Mouse (Mus musculus): Measurements from ENCODE around the gene Hk2. TPM values are rescaled to one million over a fixed set of nuclear protein-coding genes. Genes with fewer than 3 reads are reported as not detected.

Hk2 gene
- polyA plus RNA-seq, 1 experiment from 2014 or later = 4.0 TPM

DNA sequence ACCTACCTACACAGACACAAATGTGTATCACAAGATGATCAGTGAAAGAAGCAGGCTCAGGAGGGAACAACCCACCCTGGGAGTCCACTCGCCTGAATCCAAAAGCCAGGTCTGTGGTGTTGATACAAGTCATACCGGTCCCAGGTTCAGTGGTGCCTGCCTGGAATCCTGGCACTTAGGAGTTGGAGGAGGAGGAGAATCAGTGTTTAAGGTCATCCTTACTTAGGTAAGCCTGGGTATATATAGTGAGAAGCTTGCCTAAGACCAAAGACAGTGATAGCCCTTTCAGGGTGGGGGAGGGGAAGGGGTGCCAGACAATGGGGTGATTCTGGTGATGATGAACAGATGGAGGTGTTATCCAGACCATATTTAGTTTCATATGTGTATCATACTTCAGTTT is 9.0 kb downstream of the Hk2 start:
- Histone ChIP-seq H3K27ac (no peak overlapping the region), H3K9ac (ENCODE audit: low read depth, low read length) (no peak overlapping the region), H3K36me3 (ENCODE audit: insufficient read depth, low read length) (no peaks in the 10 kb centered on the region), H3K27me3 (ENCODE audit: insufficient read depth, low read length) (no peaks in the 10 kb centered on the region), H3K9me3 (replicated peaks; ENCODE audit: low read length) (no peaks in the 10 kb centered on the region), H3K4me2 (ENCODE audit: low read length) (no peak overlapping the region), H3K4me3 (replicated peaks; ENCODE audit: low read depth, low read length) (no peak overlapping the region), H3K4me1 (replicated peaks; ENCODE audit: insufficient read depth, low read length) (no peaks in the 10 kb centered on the region; the same call in 1 of the 2 replicates)
- WGBS = 96% methylated on average over 2 of the region's 2 CpGs
- no peak for DNase-seq (ENCODE audit: low spot score)
- ATAC-seq (replicated peaks; ENCODE audit: low FRiP score, low read depth) = no peak
- no peak for TF ChIP-seq CTCF (IDR thresholded peaks at IDR 0.05; ENCODE audit: low read depth)

DNA sequence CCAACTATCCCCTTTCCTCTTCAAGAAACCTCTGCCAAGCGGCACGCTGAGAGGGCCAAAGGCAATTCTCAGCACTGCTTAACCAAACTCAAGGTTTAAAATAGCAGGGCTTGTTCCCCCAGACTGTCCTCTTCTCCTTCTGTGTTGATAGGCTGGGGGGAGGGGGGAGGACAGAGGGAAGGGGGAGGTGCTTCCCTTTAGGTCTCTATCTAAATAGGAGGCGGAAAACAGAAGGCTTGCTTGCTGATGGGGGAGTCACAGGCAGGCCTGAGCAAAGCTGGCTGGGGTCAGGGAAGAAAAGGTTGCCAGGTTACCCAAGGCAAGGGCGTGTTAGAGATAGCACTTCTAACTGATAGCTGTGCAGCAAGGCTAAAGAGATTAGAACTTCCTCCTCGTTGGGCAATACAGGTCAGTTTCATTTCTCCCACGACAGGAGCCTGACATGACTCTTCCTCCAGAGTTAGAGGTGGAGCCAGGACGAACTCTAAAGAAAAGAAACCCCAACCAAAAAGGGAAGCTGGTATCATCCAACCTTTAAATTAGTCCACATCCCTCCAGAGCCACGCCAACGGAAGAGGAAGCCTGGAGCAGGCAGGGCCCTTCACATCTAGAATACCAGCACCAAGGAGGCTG is 10.3 kb downstream of the Hk2 start:
- Histone ChIP-seq H3K4me1 (replicated peaks; ENCODE audit: insufficient read depth, low read length) (no peaks in the 10 kb centered on the region; the same call in 1 of the 2 replicates), H3K27me3 (ENCODE audit: insufficient read depth, low read length) (no peaks in the 10 kb centered on the region), H3K4me2 (ENCODE audit: low read length) (no peak overlapping the region), H3K4me3 (replicated peaks; ENCODE audit: low read depth, low read length) (no peak overlapping the region), H3K9me3 (replicated peaks; ENCODE audit: low read length) (no peaks in the 10 kb centered on the region), H3K36me3 (ENCODE audit: insufficient read depth, low read length) (no peaks in the 10 kb centered on the region), H3K9ac (ENCODE audit: low read depth, low read length) (no peak overlapping the region), H3K27ac (no peak overlapping the region)
- no peak for TF ChIP-seq CTCF (IDR thresholded peaks at IDR 0.05; ENCODE audit: low read depth)
- DNase-seq (ENCODE audit: low spot score) = peak; percentile 10
- 45% methylated on average over 9 of the region's 9 CpGs for WGBS
- 0 out of 2 replicates have a peak, but pooled peaks have one; percentile 33 for ATAC-seq (replicated peaks; ENCODE audit: low FRiP score, low read depth)

DNA sequence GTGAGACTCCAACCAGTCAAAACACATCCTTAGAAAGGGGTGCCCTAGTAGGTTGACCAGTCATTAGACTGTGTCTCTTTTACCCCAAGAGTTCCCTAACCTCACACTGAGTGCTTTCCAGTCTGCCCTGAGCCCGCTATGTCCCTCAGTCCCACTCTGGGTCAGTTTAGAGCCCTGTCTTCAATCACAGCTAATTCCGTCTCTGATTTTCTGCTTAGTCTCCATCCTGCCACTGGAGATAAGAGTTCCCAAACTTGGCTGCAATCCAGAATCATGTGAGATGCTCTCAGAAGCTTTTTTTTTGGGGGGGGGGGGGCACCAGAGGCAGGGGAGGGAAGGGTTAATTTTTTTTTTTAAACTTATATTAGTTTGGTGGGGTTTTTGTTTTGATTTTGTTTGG is 11.5 kb downstream of the Hk2 start:
- no peaks in the 10 kb centered on the region for H3K27me3 ChIP-seq (ENCODE audit: insufficient read depth, low read length)
- no peak for TF ChIP-seq CTCF (IDR thresholded peaks at IDR 0.05; ENCODE audit: low read depth)
- H3K4me3 ChIP-seq (replicated peaks; ENCODE audit: low read depth, low read length) = no peak overlapping the region
- no peak overlapping the region for H3K27ac ChIP-seq
- no peaks in the 10 kb centered on the region for H3K36me3 ChIP-seq (ENCODE audit: insufficient read depth, low read length)
- 68% methylated on average over 2 of the region's 2 CpGs for WGBS
- H3K9ac ChIP-seq (ENCODE audit: low read depth, low read length) = no peak overlapping the region
- no peaks in the 10 kb centered on the region; the same call in 1 of the 2 replicates for H3K4me1 ChIP-seq (replicated peaks; ENCODE audit: insufficient read depth, low read length)
- no peak overlapping the region for H3K4me2 ChIP-seq (ENCODE audit: low read length)
- no peak for DNase-seq (ENCODE audit: low spot score)
- H3K9me3 ChIP-seq (replicated peaks; ENCODE audit: low read length) = no peaks in the 10 kb centered on the region
- no peak for ATAC-seq (replicated peaks; ENCODE audit: low FRiP score, low read depth)

DNA sequence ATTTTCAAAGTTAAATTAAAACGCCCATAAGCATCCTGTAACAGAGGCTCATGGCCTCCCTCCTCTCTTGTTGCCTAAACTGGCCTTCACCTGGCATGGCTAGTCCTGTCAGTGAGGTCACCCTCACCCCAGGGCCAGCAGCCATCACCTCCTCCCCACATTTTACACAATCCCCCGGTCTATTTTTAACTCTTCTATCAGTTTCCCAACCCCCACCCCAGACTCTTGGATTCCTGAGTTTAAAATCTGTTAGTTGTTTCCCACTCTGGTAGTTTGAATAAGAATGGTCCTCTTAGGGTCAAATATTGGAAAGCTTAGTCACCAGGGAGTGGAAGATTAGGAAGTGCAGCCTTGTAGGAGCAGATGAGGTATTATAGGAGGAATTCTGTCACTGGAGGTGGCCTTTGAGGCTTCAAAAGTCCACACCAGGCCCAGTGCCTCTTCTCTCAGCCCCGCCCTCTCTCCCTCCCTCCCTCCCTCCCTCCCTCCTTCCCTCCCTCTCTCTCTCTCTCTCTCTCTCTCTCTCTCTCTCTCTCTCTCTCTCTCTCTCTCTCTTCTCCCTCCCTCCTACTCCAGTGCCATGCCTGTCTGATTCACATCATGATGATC is 13.4 kb downstream of the Hk2 start:
- DNase-seq (ENCODE audit: low spot score) (no peak), ATAC-seq (replicated peaks; ENCODE audit: low FRiP score, low read depth) (no peak)
- H3K9ac ChIP-seq (ENCODE audit: low read depth, low read length) = no peak overlapping the region
- H3K27ac ChIP-seq = no peak overlapping the region
- no peak for TF ChIP-seq CTCF (IDR thresholded peaks at IDR 0.05; ENCODE audit: low read depth)
- no peaks in the 10 kb centered on the region for H3K9me3 ChIP-seq (replicated peaks; ENCODE audit: low read length)
- WGBS = 76% methylated on average over 3 of the region's 3 CpGs
- H3K27me3 ChIP-seq (ENCODE audit: insufficient read depth, low read length) = no peaks in the 10 kb centered on the region
- H3K4me3 ChIP-seq (replicated peaks; ENCODE audit: low read depth, low read length) = no peak overlapping the region
- no peaks in the 10 kb centered on the region; the same call in 1 of the 2 replicates for H3K4me1 ChIP-seq (replicated peaks; ENCODE audit: insufficient read depth, low read length)
- no peak overlapping the region for H3K4me2 ChIP-seq (ENCODE audit: low read length)
- no peaks in the 10 kb centered on the region for H3K36me3 ChIP-seq (ENCODE audit: insufficient read depth, low read length)

DNA sequence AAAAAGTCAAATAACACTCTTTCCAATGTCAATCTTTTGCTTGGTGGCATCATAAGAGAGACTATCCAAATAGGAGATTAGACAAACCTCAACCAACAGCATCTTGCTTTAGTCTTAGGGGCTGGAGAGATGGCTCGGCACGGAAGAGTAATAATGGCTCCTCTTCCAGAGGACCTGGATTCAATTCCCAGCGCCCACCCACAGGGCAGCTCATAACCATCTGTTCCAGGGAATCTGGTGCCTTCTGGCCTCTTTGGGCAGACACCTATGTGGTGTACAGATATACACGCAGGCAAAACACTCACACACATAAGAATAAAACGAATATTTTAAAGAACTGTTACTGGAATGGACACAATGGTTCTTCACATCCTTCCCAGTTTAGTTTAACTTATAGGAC is 15.0 kb downstream of the Hk2 start:
- no peaks in the 10 kb centered on the region for H3K27me3 ChIP-seq (ENCODE audit: insufficient read depth, low read length)
- no peaks in the 10 kb centered on the region; the same call in 1 of the 2 replicates for H3K4me1 ChIP-seq (replicated peaks; ENCODE audit: insufficient read depth, low read length)
- 94% methylated on average over 5 of the region's 5 CpGs for WGBS
- ATAC-seq (replicated peaks; ENCODE audit: low FRiP score, low read depth) (no peak), DNase-seq (ENCODE audit: low spot score) (no peak)
- H3K4me2 ChIP-seq (ENCODE audit: low read length) = no peak overlapping the region
- H3K27ac ChIP-seq = no peak overlapping the region
- H3K9ac ChIP-seq (ENCODE audit: low read depth, low read length) = no peak overlapping the region
- no peak overlapping the region for H3K4me3 ChIP-seq (replicated peaks; ENCODE audit: low read depth, low read length)
- no peaks in the 10 kb centered on the region for H3K36me3 ChIP-seq (ENCODE audit: insufficient read depth, low read length)
- H3K9me3 ChIP-seq (replicated peaks; ENCODE audit: low read length) = no peaks in the 10 kb centered on the region
- no peak for TF ChIP-seq CTCF (IDR thresholded peaks at IDR 0.05; ENCODE audit: low read depth)

DNA sequence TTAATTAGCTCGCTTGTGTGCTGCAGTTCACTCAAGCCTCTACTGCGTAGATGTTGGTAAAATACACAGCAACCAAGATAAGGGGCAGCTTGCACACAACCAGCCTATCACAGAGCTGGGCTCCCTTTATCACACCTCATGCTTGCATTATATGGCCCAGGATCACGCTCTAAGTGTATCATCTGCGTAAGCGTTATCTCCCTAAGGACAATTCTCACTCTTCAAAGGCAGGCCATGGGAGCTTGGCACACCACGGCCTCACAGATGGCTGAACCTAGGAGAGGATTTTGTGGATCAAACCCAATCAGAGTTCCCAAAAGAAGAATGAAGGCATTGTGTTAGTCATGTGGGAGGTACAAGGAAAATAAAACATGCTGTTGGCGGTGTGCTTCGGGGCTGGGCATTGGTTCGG is 17.4 kb downstream of the Hk2 start:
- ATAC-seq (replicated peaks; ENCODE audit: low FRiP score, low read depth) (no peak), DNase-seq (ENCODE audit: low spot score) (no peak)
- Histone ChIP-seq H3K9me3 (replicated peaks; ENCODE audit: low read length) (no peaks in the 10 kb centered on the region), H3K27ac (no peak overlapping the region), H3K36me3 (ENCODE audit: insufficient read depth, low read length) (no peaks in the 10 kb centered on the region), H3K4me3 (replicated peaks; ENCODE audit: low read depth, low read length) (no peak overlapping the region), H3K4me1 (replicated peaks; ENCODE audit: insufficient read depth, low read length) (0 out of 2 replicates have a peak, but pooled peaks cover 3% of the 10 kb centered on the region), H3K9ac (ENCODE audit: low read depth, low read length) (no peak overlapping the region), H3K4me2 (ENCODE audit: low read length) (no peak overlapping the region), H3K27me3 (ENCODE audit: insufficient read depth, low read length) (no peaks in the 10 kb centered on the region)
- WGBS = 85% methylated on average over 9 of the region's 9 CpGs
- no peak for TF ChIP-seq CTCF (IDR thresholded peaks at IDR 0.05; ENCODE audit: low read depth)

Data from kidney, postnatal 0 days (tissue).